Mouse (Mus musculus) stomach, embryonic 14.5 days (tissue): Measurements from ENCODE around the gene Cdkn1c. TPM values are rescaled to one million over a fixed set of nuclear protein-coding genes. Genes with fewer than 3 reads are reported as not detected.

Experiments
- ATAC-seq: fragments of 200-750 bp; cut with Nextera tagmentation; 2 replicates; pipeline ENCODE4 v1.8.0; 2017; ENCODE audit warnings: low read depth, moderate TSS enrichment; ENCODE audit not compliant: insufficient number of reproducible peaks, insufficient read depth, low FRiP score
- H3K27ac ChIP-seq: fragments of 300-500 bp; sonication (generic); 2 replicates; pipeline ENCODE4 v1.5.1; 2014; ENCODE audit warnings: mild to moderate bottlenecking, low read length, moderate library complexity, mixed read lengths
- H3K27me3 ChIP-seq: fragments of 300-500 bp; sonication (generic); 2 replicates; pipeline ENCODE4 v1.6.1; 2014; ENCODE audit warnings: low read length, control low read depth, mixed read lengths; ENCODE audit not compliant: control insufficient read depth, insufficient read depth
- H3K36me3 ChIP-seq: fragments of 300-500 bp; sonication (generic); 2 replicates; pipeline ENCODE4 v1.6.1; 2014; ENCODE audit warnings: mild to moderate bottlenecking, control low read depth, low read length, moderate library complexity, mixed read lengths; ENCODE audit not compliant: control insufficient read depth, insufficient read depth
- H3K4me1 ChIP-seq: fragments of 300-500 bp; sonication (generic); 2 replicates; pipeline ENCODE4 v1.6.1; 2014; ENCODE audit warnings: low read length, control low read depth, mixed read lengths; ENCODE audit not compliant: control insufficient read depth, insufficient read depth
- H3K4me2 ChIP-seq: fragments of 300-500 bp; sonication (generic); replicated peaks from 2 replicates; pipeline ENCODE4 v1.6.1; 2014; ENCODE audit warnings: low read depth, low read length, control low read depth
- H3K4me3 ChIP-seq: fragments of 300-500 bp; sonication (generic); 2 replicates; pipeline ENCODE4 v1.5.1; 2014; ENCODE audit warnings: low read depth, low read length, control low read depth
- H3K9ac ChIP-seq: fragments of 300-500 bp; sonication (generic); replicated peaks from 2 replicates; pipeline ENCODE4 v1.6.1; 2014; ENCODE audit warnings: low read depth, mild to moderate bottlenecking, control low read depth, low read length, moderate library complexity, mixed read lengths
- H3K9me3 ChIP-seq: fragments of 300-500 bp; sonication (generic); 2 replicates; pipeline ENCODE4 v1.6.1; 2016; ENCODE audit warnings: low read depth, low read length, control low read depth; ENCODE audit not compliant: control insufficient read depth
- WGBS: fragments of 180-500 bp; shearing (Covaris S2); extraction: QIAGEN DNeasy Blood & Tissue Kit; methylation state at CpG from one replicate; pipeline ENCODE4 v1.1.7; 2014; 5-methylcytosine and 5-hydroxymethylcytosine counted together
- polyA plus RNA-seq: library from polyadenylated mRNA; unstranded; fragments of >200 nt; fragmentation: Nextera tagmentation; extraction: Ambion mirVana; gene quantifications from 2 replicates; pipeline ENCODE4 v1.2.1, GENCODE M21; 2014

The Cdkn1c gene
- polyA plus RNA-seq, 1 experiment from 2014 or later, result 824 TPM

DNA sequence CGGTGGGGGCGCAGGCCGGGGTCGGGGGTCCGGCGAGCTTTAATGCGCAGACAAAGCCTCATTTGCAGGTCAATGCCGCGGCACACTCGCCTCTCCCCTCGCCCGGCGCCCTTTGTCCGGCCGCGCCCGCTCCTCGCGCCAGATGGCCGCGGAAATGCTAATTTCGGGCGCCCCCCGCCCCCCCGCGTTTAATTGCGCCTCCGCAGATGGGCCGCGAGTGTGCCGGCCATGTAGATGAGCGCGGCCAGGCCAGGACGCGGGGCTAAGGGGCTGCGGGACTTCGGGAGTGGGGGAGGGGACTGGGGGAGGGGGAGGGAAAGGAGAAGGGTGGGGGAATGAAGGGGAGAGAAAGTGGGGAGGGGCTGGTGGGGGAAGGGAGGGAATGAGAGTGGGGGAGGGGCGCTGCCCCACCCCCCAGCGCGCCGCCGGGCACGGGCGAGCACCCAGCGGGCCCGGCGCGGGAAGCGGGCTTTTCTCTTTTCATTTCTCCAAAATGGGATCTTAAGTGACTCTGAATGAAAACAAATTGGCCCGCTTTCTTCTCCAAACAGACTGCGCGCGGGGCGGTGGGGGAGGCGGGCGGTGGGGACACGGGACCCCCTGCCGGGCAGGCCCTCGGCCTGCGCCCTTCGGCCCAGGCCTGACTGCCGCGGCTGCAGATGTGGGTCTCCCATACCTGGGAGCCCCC lies 22.8 kb downstream of the Cdkn1c start:
- H3K27ac ChIP-seq, result peak overlapping the region; percentile 27; the same call in 1 of the 2 replicates

DNA sequence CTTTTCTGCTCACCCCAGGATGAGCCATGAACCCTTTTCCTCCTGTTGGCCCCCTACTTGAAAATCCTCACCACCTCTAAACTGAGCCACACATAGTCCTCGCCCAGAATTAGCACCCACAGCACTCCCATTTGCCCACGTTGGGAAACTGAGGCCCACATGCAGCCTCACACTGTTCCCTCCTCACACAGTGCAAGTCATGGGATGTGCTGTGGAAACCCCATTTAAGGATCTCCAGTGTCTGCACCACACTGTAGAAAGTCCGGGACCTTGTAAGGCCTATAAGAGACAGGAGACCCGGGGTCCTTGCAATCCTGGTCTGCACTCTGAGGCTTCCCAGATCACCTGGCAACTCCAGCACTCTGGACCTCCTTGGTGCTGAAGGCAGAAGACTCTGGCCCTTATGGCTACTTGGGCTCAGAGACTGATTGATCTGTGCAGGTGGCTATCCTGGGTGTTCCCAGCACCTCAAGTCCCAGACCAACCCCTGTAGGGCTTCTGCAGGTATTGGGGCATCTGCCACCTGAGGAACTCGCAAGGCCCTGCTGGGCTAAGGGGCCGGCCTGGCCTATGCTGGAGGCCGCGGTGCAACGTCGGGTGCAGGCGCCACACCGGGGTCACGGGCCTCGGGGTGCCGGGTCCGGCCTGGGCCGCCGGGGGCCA lies 23.5 kb downstream of the Cdkn1c start:
- Histone ChIP-seq H3K36me3 (no peaks in the 10 kb centered on the region), H3K4me3 (peak overlapping the region; percentile 46), H3K27ac (peak overlapping the region; percentile 27; the same call in 1 of the 2 replicates), H3K4me2 (peak overlapping the region; percentile 94), H3K9me3 (no peaks in the 10 kb centered on the region), H3K9ac (peak overlapping the region; percentile 54), H3K4me1 (peaks cover 8% of the 10 kb centered on the region; the same call in 1 of the 2 replicates), H3K27me3 (no peaks in the 10 kb centered on the region)
- WGBS, result 24% methylated on average over 18 of the region's 18 CpGs
- no peak for ATAC-seq

More for the DNA sequence above, 22.8 kb downstream of the Cdkn1c start:
- H3K4me2 ChIP-seq, result peak overlapping the region; percentile 94
- ATAC-seq, result no peak; the same call in 1 of the 2 replicates
- WGBS, result 2% methylated on average over 49 of the region's 63 CpGs
- peak overlapping the region; percentile 54 for H3K9ac ChIP-seq
- peaks cover 2% of the 10 kb centered on the region; the same call in 1 of the 2 replicates for H3K27me3 ChIP-seq
- no peaks in the 10 kb centered on the region for H3K36me3 ChIP-seq
- peak overlapping the region; percentile 46 for H3K4me3 ChIP-seq
- peaks cover 8% of the 10 kb centered on the region; the same call in 1 of the 2 replicates for H3K4me1 ChIP-seq
- H3K9me3 ChIP-seq, result no peaks in the 10 kb centered on the region

DNA sequence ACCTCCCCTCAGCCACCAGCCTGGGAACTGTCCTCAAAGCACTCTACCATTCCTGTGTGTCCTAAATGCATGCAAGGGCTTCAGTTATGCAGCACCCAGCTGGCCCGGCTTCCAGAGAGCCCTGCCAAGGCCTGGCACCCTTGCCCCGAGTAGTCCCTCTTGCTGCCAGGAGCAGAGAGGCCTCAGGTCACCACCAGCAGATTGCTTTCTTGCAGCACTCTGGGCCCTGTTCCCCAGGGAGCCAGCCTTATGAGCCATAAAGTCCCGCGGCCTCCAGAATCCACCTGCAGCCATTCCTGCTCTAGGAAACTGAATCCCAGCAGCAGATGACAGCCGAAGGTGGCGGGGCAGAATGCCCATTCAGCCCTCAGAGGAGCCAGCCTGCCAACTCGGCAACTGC lies 27.5 kb downstream of the Cdkn1c start:
- Histone ChIP-seq H3K36me3 (no peaks in the 10 kb centered on the region), H3K27ac (no peak overlapping the region), H3K27me3 (no peaks in the 10 kb centered on the region), H3K4me3 (no peak overlapping the region), H3K4me2 (no peak overlapping the region), H3K9ac (no peak overlapping the region), H3K9me3 (no peaks in the 10 kb centered on the region), H3K4me1 (peaks cover 3% of the 10 kb centered on the region; the same call in 1 of the 2 replicates)
- WGBS, result 79% methylated on average over 7 of the region's 7 CpGs
- ATAC-seq, result no peak

DNA sequence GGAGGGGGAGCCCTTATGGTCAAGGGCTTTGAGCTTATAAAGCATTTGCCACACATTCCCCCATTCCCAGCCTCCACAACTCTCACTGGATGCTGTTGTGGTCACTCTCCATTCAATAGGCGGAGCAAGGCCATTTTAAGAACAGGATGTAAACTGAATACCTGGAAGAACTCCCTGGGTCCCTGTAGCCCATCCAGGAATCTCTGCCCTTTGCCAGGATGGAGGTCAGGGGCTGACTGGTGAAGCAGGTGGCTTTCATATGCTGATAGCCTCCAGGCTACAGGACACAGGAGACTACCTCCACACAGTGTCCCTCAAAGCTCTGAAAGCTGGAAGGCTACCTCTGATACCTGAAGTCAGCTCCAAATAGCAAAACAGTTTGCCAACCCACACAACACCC lies 28.2 kb downstream of the Cdkn1c start:
- Histone ChIP-seq H3K27me3 (no peaks in the 10 kb centered on the region), H3K4me2 (no peak overlapping the region), H3K9me3 (no peaks in the 10 kb centered on the region), H3K9ac (no peak overlapping the region), H3K4me1 (peaks cover 5% of the 10 kb centered on the region; the same call in 1 of the 2 replicates), H3K36me3 (no peaks in the 10 kb centered on the region), H3K27ac (no peak overlapping the region), H3K4me3 (no peak overlapping the region)
- ATAC-seq, result no peak
- 86% methylated on average over 1 of the region's 1 CpGs for WGBS

DNA sequence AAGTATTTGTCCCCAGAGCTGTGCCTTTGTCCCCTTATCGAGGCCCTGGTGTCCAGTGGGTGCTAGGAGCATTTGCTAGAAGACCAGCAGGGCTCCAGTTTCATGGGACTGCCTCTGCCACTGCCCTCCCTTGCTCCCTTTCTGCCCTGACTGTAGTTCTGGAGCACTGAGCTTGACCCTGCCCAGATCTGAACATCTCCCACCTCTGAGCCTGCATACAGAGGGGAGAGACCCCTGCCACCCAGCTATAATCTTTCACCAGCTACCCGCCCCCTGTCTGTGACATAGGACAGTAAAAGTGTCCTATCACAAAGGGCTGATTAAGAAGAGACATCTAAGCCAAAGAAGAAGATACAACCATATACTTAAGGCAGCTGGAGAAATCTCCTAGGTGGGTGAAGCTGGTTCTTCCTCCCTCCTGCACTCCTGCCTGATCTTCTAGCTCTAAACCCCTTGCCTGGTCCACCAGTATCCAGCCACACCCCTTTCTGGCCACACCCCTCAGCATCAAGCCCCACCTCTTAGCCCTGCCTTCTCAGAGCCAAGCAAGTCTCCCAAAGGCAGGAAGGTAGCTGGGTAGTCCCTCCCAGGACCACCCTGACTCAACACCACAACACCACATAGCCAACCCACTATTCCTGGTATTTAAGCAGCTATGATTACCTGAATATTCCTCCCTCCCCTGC lies 31.9 kb downstream of the Cdkn1c start:
- peaks cover 3% of the 10 kb centered on the region; the same call in 1 of the 2 replicates for H3K4me1 ChIP-seq
- WGBS, result 76% methylated on average over 2 of the region's 2 CpGs
- no peak overlapping the region for H3K9ac ChIP-seq
- H3K4me3 ChIP-seq, result no peak overlapping the region
- no peaks in the 10 kb centered on the region for H3K36me3 ChIP-seq
- H3K27ac ChIP-seq, result no peak overlapping the region
- ATAC-seq, result no peak
- no peak overlapping the region for H3K4me2 ChIP-seq
- H3K9me3 ChIP-seq, result no peaks in the 10 kb centered on the region
- H3K27me3 ChIP-seq, result no peaks in the 10 kb centered on the region

DNA sequence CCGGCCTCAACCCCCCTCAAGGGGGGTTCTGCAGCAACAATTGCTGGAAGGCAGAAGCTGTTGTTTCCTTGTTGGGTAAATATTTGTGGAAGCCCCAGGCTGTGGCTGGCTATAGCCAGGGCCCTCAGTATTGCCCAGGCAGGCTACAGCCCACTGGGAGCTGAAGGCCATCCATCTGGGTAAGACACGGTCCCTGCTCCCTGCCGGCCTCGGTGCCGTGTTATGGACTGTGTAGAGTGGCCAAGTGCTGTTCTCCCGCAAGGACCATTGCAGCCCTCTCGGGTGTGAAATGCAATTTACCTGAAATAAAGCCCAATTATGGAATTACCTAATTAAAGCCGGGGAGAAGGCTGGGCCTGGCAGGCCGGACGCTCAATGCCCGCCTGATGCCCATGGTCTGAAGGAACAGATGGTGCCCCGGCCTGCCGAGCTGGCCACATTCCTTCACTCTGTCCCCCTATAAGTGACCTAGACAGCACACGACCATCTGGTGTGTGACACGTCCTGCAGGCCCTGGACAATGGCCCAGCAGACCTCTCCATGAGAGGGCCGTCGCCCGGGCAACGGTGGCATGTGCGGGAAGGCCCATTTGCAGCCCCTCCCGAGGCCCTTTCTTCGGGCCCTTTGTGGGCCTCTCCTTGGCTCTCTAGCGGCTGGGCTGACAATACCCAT lies 32.6 kb downstream of the Cdkn1c start:
- no peak for ATAC-seq
- Histone ChIP-seq H3K4me3 (no peak overlapping the region), H3K27ac (no peak overlapping the region), H3K9ac (no peak overlapping the region), H3K27me3 (no peaks in the 10 kb centered on the region), H3K4me2 (no peak overlapping the region), H3K36me3 (no peaks in the 10 kb centered on the region), H3K9me3 (no peaks in the 10 kb centered on the region), H3K4me1 (peaks cover 3% of the 10 kb centered on the region; the same call in 1 of the 2 replicates)
- 60% methylated on average over 23 of the region's 23 CpGs for WGBS

DNA sequence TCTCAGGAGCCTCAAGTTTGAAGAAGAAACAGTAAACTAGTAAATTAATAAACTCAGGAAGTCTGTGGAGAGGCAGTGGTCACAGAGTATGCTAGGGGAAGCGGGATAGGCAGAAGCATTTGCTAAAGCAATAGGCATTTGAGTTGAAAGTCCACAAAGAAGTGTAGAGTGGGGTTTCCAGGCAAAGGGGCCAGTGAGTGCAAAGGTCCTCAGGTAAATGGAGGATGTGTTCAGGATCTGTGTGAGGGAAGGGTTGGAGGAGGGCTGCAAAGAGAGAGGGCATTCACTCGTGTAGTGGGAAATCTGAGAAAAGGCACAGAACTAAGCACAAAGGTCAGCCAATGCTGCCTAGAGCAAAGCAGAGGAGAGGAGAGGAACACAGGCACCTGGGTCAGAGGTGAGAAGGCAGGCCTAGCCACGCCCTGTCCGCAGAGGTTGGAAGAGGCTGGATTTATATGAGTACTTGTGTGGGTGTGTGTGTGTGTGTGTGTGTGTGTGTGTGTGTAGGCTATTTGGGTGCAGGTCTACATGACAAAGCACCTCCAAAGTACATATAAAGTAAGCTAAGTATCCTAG lies 41.2 kb downstream of the Cdkn1c start:
- Histone ChIP-seq H3K36me3 (no peaks in the 10 kb centered on the region), H3K9me3 (no peaks in the 10 kb centered on the region), H3K4me2 (no peak overlapping the region), H3K4me3 (no peak overlapping the region), H3K4me1 (peaks cover 11% of the 10 kb centered on the region; the same call in 1 of the 2 replicates), H3K27me3 (no peaks in the 10 kb centered on the region), H3K9ac (no peak overlapping the region), H3K27ac (no peak overlapping the region)
- 74% methylated on average over 4 of the region's 4 CpGs for WGBS
- ATAC-seq, result no peak

DNA sequence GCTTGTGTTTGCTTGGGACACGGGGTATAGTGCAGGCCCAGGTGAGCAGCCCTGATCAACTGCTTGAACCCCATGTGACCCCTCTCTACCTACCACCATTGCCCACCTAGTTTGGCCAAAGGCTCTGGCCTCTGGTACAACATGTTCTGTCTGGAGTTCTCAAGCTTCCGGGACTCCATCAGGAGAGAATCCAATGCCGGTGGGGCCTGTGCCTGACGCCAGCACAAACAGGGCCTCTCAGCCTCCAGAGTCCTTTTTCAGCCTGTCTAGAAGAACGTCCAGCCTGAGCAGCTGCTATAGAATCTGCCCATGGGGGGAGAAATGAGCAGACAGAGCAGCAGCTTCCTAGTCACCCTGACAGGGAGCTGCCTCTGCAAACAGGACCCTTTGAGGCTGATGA lies 43.0 kb downstream of the Cdkn1c start:
- WGBS, result 52% methylated on average over 5 of the region's 5 CpGs
- no peaks in the 10 kb centered on the region for H3K36me3 ChIP-seq
- no peaks in the 10 kb centered on the region for H3K27me3 ChIP-seq
- no peak overlapping the region for H3K4me2 ChIP-seq
- H3K9ac ChIP-seq, result no peak overlapping the region
- peaks cover 13% of the 10 kb centered on the region; the same call in 1 of the 2 replicates for H3K4me1 ChIP-seq
- no peaks in the 10 kb centered on the region for H3K9me3 ChIP-seq
- peak overlapping the region; percentile 48 for H3K27ac ChIP-seq
- no peak overlapping the region for H3K4me3 ChIP-seq
- no peak for ATAC-seq
